Mouse (Mus musculus) intestine, embryonic 14.5 days (tissue): ENCODE data around the gene Adamtsl1. TPM values are rescaled to one million over a fixed set of nuclear protein-coding genes. Genes with fewer than 3 reads are reported as not detected.

ENCODE experiments used
- ATAC-seq: fragments of 200-750 bp; cut with Nextera tagmentation; replicated peaks from 2 replicates; pipeline ENCODE4 v1.8.0; 2017; ENCODE audit warnings: low read depth, moderate number of reproducible peaks, moderate TSS enrichment, moderate library complexity; ENCODE audit not compliant: low FRiP score, low TSS enrichment
- DNase-seq: peaks from one replicate; pipeline ENCODE4 v3.0.0-alpha.2; 2018; ENCODE audit warnings: low spot score
- H3K27ac ChIP-seq: fragments of 300-500 bp; sonication (generic); 2 replicates; pipeline ENCODE4 v1.5.1; 2014; ENCODE audit warnings: low read depth, mild to moderate bottlenecking, control low read depth
- H3K27me3 ChIP-seq: fragments of 300-500 bp; sonication (generic); replicated peaks from 2 replicates; pipeline ENCODE4 v1.6.1; 2014; ENCODE audit warnings: low read length, control low read depth; ENCODE audit not compliant: control insufficient read depth, insufficient read depth
- H3K36me3 ChIP-seq: fragments of 300-500 bp; sonication (generic); 2 replicates; pipeline ENCODE4 v1.6.1; 2014; ENCODE audit warnings: low read length, control low read depth; ENCODE audit not compliant: control insufficient read depth, insufficient read depth
- H3K4me1 ChIP-seq: fragments of 300-500 bp; sonication (generic); replicated peaks from 2 replicates; pipeline ENCODE4 v1.6.1; 2014; ENCODE audit warnings: low read length, control low read depth, mixed read lengths; ENCODE audit not compliant: control insufficient read depth, insufficient read depth
- H3K4me2 ChIP-seq: fragments of 300-500 bp; sonication (generic); 2 replicates; pipeline ENCODE4 v1.6.1; 2014; ENCODE audit warnings: low read length
- H3K4me3 ChIP-seq: fragments of 300-500 bp; sonication (generic); 2 replicates; pipeline ENCODE4 v1.5.1; 2014; ENCODE audit warnings: low read depth, low read length, control low read depth, mixed read lengths
- H3K9ac ChIP-seq: fragments of 300-500 bp; sonication (generic); 2 replicates; pipeline ENCODE4 v1.6.1; 2014; ENCODE audit warnings: mild to moderate bottlenecking, low read length
- H3K9me3 ChIP-seq: fragments of 300-500 bp; sonication (generic); 2 replicates; pipeline ENCODE4 v1.6.1; 2016; ENCODE audit warnings: low read length, control low read depth; ENCODE audit not compliant: control insufficient read depth
- WGBS: fragments of 180-500 bp; shearing (Covaris S2); extraction: QIAGEN DNeasy Blood & Tissue Kit; methylation state at CpG from one replicate; pipeline ENCODE4 v1.1.7; 2014; 5-methylcytosine and 5-hydroxymethylcytosine counted together
- polyA plus RNA-seq: library from polyadenylated mRNA; unstranded; fragments of >200 nt; fragmentation: Nextera tagmentation; extraction: Ambion mirVana; gene quantifications from 2 replicates; pipeline ENCODE4 v1.2.1, GENCODE M21; 2014

Adamtsl1 gene
- polyA plus RNA-seq, 1 experiment from 2014 or later = 12.4 TPM

GRCm38 (mm10) chr4:85686160-85686559 lies 172.2 kb downstream of the Adamtsl1 start:
- H3K27ac ChIP-seq = no peak overlapping the region
- no peaks in the 10 kb centered on the region for H3K9me3 ChIP-seq
- 58% methylated on average over 4 of the region's 4 CpGs for WGBS
- H3K4me1 ChIP-seq = no peaks in the 10 kb centered on the region
- H3K36me3 ChIP-seq = no peaks in the 10 kb centered on the region
- H3K4me2 ChIP-seq = no peak overlapping the region
- no peak for ATAC-seq
- no peak for DNase-seq
- no peak overlapping the region for H3K9ac ChIP-seq
- no peak overlapping the region for H3K4me3 ChIP-seq
- no peaks in the 10 kb centered on the region for H3K27me3 ChIP-seq

GRCm38 (mm10) chr4:85695237-85695636 lies 181.3 kb downstream of the Adamtsl1 start:
- no peak overlapping the region for H3K4me2 ChIP-seq
- no peak for DNase-seq
- H3K9me3 ChIP-seq = 0 out of 2 replicates have a peak, but pooled peaks cover 3% of the 10 kb centered on the region
- H3K4me1 ChIP-seq = no peaks in the 10 kb centered on the region
- no peak for ATAC-seq
- no peak overlapping the region for H3K27ac ChIP-seq
- H3K36me3 ChIP-seq = no peaks in the 10 kb centered on the region
- H3K9ac ChIP-seq = no peak overlapping the region
- H3K4me3 ChIP-seq = no peak overlapping the region
- 86% methylated on average over 1 of the region's 1 CpGs for WGBS
- no peaks in the 10 kb centered on the region for H3K27me3 ChIP-seq

GRCm38 (mm10) chr4:85707352-85708057 lies 193.5 kb downstream of the Adamtsl1 start:
- no peak overlapping the region for H3K9ac ChIP-seq
- no peak overlapping the region for H3K27ac ChIP-seq
- ATAC-seq = no peak
- no peaks in the 10 kb centered on the region for H3K27me3 ChIP-seq
- H3K4me3 ChIP-seq = no peak overlapping the region
- no peak overlapping the region for H3K4me2 ChIP-seq
- no peaks in the 10 kb centered on the region for H3K4me1 ChIP-seq
- no peaks in the 10 kb centered on the region for H3K9me3 ChIP-seq
- DNase-seq = no peak
- WGBS = 75% methylated on average over 7 of the region's 7 CpGs
- no peaks in the 10 kb centered on the region for H3K36me3 ChIP-seq

DNA sequence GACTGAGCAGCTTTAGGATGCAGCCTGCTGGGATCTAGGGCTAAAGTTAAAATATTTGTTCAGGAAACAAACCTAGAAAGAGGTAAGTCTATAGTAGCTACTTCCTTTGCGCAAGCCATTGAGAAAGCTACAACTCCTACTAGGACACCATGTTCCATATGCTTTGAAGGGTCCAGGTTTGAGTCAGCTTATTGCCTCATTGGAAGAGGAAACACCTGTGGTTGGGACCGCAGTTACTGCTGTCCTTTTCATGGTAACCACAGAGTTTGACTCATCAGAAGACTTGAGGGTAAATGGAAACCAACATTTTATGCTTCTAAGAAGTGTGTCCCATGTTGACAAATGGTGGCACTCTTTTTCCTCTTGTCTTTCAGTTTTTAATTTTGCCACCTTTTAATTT lies 195.7 kb downstream of the Adamtsl1 start:
- no peak for ATAC-seq
- Histone ChIP-seq H3K9ac (no peak overlapping the region), H3K9me3 (no peaks in the 10 kb centered on the region), H3K36me3 (no peaks in the 10 kb centered on the region), H3K4me1 (no peaks in the 10 kb centered on the region), H3K27ac (no peak overlapping the region), H3K4me2 (no peak overlapping the region), H3K4me3 (no peak overlapping the region), H3K27me3 (no peaks in the 10 kb centered on the region)
- WGBS = 90% methylated on average over 2 of the region's 2 CpGs
- DNase-seq = no peak

DNA sequence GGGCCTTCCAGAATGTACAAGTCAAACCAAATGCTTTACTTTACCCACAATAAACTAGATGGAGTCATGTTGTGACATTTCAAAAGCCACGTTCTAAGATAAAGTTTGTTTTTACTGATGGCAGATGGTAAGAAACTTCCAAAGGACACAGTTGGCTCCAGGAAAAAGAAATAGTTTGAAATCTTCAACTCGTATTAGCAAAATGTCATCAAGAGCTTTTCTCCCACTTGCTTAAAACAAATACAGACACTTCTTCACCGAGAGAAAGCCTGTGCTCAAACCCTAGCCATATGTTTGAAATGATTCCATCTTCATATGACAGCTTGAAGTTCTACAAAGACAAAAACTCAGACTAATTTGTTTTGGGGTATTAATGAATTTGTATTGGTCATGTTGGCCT lies 211.0 kb downstream of the Adamtsl1 start:
- Histone ChIP-seq H3K4me1 (no peaks in the 10 kb centered on the region), H3K36me3 (no peaks in the 10 kb centered on the region), H3K9ac (no peak overlapping the region), H3K4me2 (no peak overlapping the region), H3K27me3 (no peaks in the 10 kb centered on the region), H3K9me3 (no peaks in the 10 kb centered on the region), H3K4me3 (no peak overlapping the region), H3K27ac (no peak overlapping the region)
- 55% methylated on average over 3 of the region's 3 CpGs for WGBS
- DNase-seq (no peak), ATAC-seq (no peak)

DNA sequence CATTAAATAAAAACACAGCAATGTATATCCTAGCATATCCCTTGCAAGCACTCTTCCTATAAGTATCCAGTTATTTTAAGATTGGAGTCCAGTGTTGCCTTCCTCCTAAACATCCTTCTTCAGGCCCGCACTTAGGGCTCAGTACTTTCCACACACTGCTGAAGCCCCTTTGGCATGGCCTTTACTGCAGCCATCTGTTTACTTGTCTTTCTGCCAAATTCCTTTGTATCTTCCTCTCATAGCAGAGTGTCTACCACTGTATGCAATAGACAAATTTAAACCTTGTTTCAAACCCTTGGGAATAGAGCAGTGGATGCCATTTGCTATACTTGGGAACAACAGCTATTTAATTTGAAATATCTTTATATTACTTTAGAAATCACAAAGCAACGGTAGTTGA lies 213.8 kb downstream of the Adamtsl1 start:
- 61% methylated on average over 2 of the region's 2 CpGs for WGBS
- H3K9me3 ChIP-seq = no peaks in the 10 kb centered on the region
- no peaks in the 10 kb centered on the region for H3K36me3 ChIP-seq
- H3K4me3 ChIP-seq = no peak overlapping the region
- no peak overlapping the region for H3K27ac ChIP-seq
- H3K4me1 ChIP-seq = no peaks in the 10 kb centered on the region
- H3K4me2 ChIP-seq = no peak overlapping the region
- H3K9ac ChIP-seq = no peak overlapping the region
- DNase-seq (no peak), ATAC-seq (no peak)
- no peaks in the 10 kb centered on the region for H3K27me3 ChIP-seq

DNA sequence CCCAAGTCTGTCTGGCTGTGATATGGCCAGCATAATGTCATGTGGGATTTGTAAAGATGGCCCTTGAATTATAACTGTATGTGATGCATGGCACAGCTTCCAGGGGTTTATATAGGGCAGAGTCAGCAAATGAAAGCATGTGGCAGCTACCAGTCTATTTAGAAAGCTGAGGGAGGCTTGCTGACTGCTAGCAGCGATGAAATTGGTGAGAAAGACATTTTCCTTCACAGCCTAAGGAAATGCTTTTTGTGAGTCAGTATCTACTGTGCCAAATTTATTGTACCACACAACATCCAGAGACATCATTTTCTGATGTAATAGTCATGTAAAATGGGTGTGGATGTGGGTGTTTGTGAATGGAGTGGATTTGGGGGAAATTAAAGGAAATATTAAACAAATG lies 214.4 kb downstream of the Adamtsl1 start:
- Histone ChIP-seq H3K27me3 (no peaks in the 10 kb centered on the region), H3K27ac (no peak overlapping the region), H3K4me2 (no peak overlapping the region), H3K9ac (no peak overlapping the region), H3K4me1 (no peaks in the 10 kb centered on the region), H3K4me3 (no peak overlapping the region), H3K9me3 (no peaks in the 10 kb centered on the region), H3K36me3 (no peaks in the 10 kb centered on the region)
- WGBS = 79% methylated on average over 1 of the region's 1 CpGs
- DNase-seq (no peak), ATAC-seq (no peak)

GRCm38 (mm10) chr4:85740478-85740877 lies 226.5 kb downstream of the Adamtsl1 start:
- H3K4me1 ChIP-seq = peaks cover 5% of the 10 kb centered on the region; the same call in 1 of the 2 replicates
- H3K4me3 ChIP-seq = no peak overlapping the region
- no peaks in the 10 kb centered on the region for H3K27me3 ChIP-seq
- no peak overlapping the region for H3K9ac ChIP-seq
- DNase-seq (no peak), ATAC-seq (no peak)
- no peak overlapping the region for H3K27ac ChIP-seq
- H3K4me2 ChIP-seq = no peak overlapping the region
- WGBS = 64% methylated on average over 4 of the region's 4 CpGs
- H3K9me3 ChIP-seq = no peaks in the 10 kb centered on the region
- H3K36me3 ChIP-seq = no peaks in the 10 kb centered on the region

DNA sequence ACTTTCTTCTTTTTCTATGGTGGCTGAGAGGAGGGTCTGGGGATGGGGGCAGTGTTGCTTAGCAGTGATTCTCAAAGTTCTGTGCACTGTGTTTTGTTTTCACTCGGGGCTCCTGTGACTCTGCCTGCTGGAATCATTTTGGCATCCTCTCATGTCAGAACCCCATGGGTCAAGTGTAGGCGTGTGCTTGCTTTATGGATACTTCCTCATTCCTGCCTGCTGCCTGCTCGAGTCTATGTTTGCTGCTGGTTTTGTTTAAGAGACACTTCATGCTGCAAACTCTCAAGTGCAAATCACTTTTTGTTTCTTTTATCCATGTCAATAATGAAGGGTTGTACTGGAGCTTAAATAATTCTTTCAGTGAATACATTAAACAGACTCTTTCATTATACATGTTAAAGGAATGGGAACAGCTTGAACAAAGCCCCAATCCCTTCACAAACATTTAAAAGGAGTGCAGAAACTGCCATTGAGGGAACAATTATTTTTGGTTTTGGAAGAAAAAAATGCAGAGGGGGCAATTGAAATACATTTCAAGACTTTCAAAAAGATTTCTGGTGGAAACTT lies 227.9 kb downstream of the Adamtsl1 start:
- Histone ChIP-seq H3K9ac (no peak overlapping the region), H3K36me3 (no peaks in the 10 kb centered on the region), H3K4me1 (peaks cover 5% of the 10 kb centered on the region; the same call in 1 of the 2 replicates), H3K27me3 (no peaks in the 10 kb centered on the region), H3K4me3 (no peak overlapping the region), H3K9me3 (no peaks in the 10 kb centered on the region), H3K27ac (no peak overlapping the region), H3K4me2 (no peak overlapping the region)
- ATAC-seq (no peak), DNase-seq (no peak)
- 8% methylated on average over 3 of the region's 3 CpGs for WGBS
